Mouse (Mus musculus) bone marrow macrophage, adult 2 months (primary cell): ENCODE data around the gene Gm20388.

Source experiments
- CTCF ChIP-seq: IDR thresholded peaks from 2 replicates; pipeline ENCODE4 v1.5.1; 2012; ENCODE audit warnings: low read depth, mild to moderate bottlenecking, low read length, moderate library complexity
- POLR2A ChIP-seq: IDR thresholded peaks from 2 replicates; pipeline ENCODE4 v1.6.1; 2012; ENCODE audit warnings: mild to moderate bottlenecking, low read depth, low read length, borderline replicate concordance

DNA sequence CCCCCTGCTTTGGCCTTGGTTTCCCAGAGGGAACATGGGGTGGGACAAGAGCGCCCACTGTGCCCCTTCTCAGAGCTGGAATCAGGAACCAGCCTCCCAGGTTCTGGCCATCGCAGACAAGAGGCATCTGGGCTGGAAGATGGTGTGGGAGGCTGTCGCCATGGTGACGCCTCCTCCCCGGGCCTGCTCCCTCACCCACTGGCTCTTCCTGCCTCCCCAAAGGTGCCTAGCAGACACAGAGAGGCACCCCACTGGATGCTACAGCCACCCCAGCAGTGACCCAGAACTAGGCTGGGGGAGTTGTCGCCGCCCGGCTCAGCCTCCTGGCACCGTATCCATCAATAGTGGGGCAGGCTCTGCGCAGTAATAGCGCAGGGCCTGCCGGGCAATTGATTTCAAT lies 530.1 kb downstream of the Gm20388 start:
- TF ChIP-seq CTCF, result no peak
- TF ChIP-seq POLR2A, result no peak
